Mouse (Mus musculus): ENCODE data around the gene Evi5l. TPM values are rescaled to one million over a fixed set of nuclear protein-coding genes. Genes with fewer than 3 reads are reported as not detected.

Gene Evi5l
- polyA plus RNA-seq (2014; fragmentation: Nextera tagmentation; extraction: Ambion mirVana): 20.2 and 20.8 TPM in 2 replicates

GRCm38 (mm10) chr8:4165852-4166751 lies at the start of gene Evi5l:
Gene Evi5l, plus strand, starts transcription at chr8:4166567.
- H3K9me3 ChIP-seq (ENCODE audit: control insufficient read depth, low read depth, low read length): no peaks in the 10 kb centered on the region

DNA sequence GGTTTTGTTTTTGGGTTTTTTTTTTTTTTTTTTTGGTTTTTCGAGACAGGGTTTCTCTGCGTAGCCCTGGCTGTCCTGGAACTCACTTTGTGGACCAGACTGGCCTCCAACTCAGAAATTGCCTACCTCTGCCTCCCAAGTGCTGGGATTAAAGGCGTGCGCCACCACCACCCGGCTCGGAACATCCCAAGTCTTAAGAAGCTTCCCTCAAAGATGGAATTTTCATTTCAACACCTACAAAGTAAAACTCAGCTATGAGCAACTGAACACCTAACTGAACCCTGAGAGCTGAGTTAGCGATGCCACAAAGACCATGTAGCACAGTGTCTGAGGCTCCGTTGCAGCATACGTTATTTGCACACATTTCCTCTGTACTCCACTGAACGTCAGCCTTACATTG lies 32.6 kb upstream of the Evi5l start, which contains the start of gene Cd209g:
TSS of gene Cd209g (plus strand) at position 301 of the 400 bp plus-strand sequence.
- H3K36me3 ChIP-seq (ENCODE audit: control insufficient read depth, insufficient read depth, low read length): no peaks in the 10 kb centered on the region
- H3K27me3 ChIP-seq (ENCODE audit: control insufficient read depth, insufficient read depth, low read length): no peaks in the 10 kb centered on the region
- H3K4me1 ChIP-seq (ENCODE audit: control insufficient read depth, insufficient read depth, low read length): no peaks in the 10 kb centered on the region
- no peak for ATAC-seq (ENCODE audit: insufficient number of reproducible peaks, insufficient read depth, low FRiP score, low read depth)
- no peak within 1 kb of the TSS for H3K9ac ChIP-seq (replicated peaks; ENCODE audit: low read depth, low read length)
- WGBS: 89% methylated on average over 10 of the region's 10 CpGs
- no peak within 1 kb of the TSS for H3K27ac ChIP-seq (ENCODE audit: low read length)
- H3K4me2 ChIP-seq (replicated peaks; ENCODE audit: low read depth, low read length): no peak within 1 kb of the TSS
- H3K4me3 ChIP-seq (ENCODE audit: low read depth, low read length): no peak within 1 kb of the TSS
- H3K9me3 ChIP-seq (ENCODE audit: control insufficient read depth, low read depth, low read length): no peaks in the 10 kb centered on the region

More at GRCm38 (mm10) chr8:4165852-4166751, at the start of gene Evi5l:
- H3K4me2 ChIP-seq (replicated peaks; ENCODE audit: low read depth, low read length): peak within 1 kb of the TSS; percentile 62
- H3K4me1 ChIP-seq (ENCODE audit: control insufficient read depth, insufficient read depth, low read length): 0 out of 2 replicates have a peak, but pooled peaks cover 4% of the 10 kb centered on the region
- ATAC-seq (ENCODE audit: insufficient number of reproducible peaks, insufficient read depth, low FRiP score, low read depth): peak; percentile 98
- peak within 1 kb of the TSS; percentile 80 for H3K4me3 ChIP-seq (ENCODE audit: low read depth, low read length)
- H3K36me3 ChIP-seq (ENCODE audit: control insufficient read depth, insufficient read depth, low read length): no peaks in the 10 kb centered on the region
- peak within 1 kb of the TSS; percentile 74 for H3K9ac ChIP-seq (replicated peaks; ENCODE audit: low read depth, low read length)
- under 1% methylated on average over 51 of the region's 51 CpGs for WGBS
- no peak within 1 kb of the TSS for H3K27ac ChIP-seq (ENCODE audit: low read length)
- no peaks in the 10 kb centered on the region for H3K27me3 ChIP-seq (ENCODE audit: control insufficient read depth, insufficient read depth, low read length)

DNA sequence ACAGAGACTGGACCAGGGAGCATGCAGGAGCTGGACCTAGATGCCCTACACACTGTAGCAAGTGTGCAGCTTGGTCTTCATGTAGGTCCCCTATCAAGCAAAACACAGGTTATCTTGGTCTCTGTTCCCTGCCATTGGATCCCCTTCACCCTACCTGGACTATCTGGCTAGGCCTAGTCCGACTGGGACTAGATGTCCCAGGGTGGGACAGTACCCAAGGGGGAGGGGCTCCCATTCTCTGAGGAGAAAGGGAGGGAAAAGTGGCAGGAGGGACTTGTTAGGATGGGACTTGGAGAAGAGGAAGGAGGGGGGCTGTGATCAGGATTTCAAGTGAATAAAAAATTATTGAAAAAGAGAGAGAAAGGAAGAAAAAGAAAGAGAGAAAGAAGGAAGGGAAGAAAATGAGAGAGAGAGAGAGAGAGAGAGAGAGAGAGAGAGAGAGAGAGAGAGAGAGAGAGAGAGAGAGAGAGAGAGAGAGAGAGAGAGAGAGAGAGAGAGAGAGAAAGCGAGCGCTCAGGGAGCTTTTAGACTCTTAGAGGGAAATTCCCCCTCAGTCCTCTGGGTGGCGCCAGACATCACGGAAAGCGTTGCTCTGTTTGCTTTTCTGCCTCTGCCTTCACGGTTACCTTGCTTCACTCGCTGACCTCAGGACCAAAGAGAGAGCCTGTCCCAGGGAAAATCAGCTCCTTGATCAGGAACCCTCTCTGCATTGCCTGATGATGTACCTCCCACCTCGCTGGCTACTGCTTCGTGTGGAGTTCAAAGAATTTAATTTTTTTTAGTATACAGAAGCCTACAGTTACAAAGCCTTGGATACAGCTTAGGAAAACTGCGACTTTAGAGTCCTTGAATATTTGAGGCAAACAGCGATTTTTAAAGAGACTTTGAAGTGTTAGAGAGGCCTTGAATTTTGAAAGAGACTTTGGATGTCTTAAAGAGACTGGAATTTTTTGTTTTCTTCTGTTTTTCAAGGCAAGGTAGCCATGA lies 26.4 kb upstream of the Evi5l start:
- Histone ChIP-seq H3K9me3 (ENCODE audit: control insufficient read depth, low read depth, low read length) (no peaks in the 10 kb centered on the region), H3K4me3 (ENCODE audit: low read depth, low read length) (no peak overlapping the region), H3K4me2 (replicated peaks; ENCODE audit: low read depth, low read length) (no peak overlapping the region), H3K27me3 (ENCODE audit: control insufficient read depth, insufficient read depth, low read length) (no peaks in the 10 kb centered on the region), H3K27ac (ENCODE audit: low read length) (no peak overlapping the region), H3K36me3 (ENCODE audit: control insufficient read depth, insufficient read depth, low read length) (no peaks in the 10 kb centered on the region), H3K4me1 (ENCODE audit: control insufficient read depth, insufficient read depth, low read length) (no peaks in the 10 kb centered on the region), H3K9ac (replicated peaks; ENCODE audit: low read depth, low read length) (no peak overlapping the region)
- peak; percentile 74; the same call in 1 of the 2 replicates for ATAC-seq (ENCODE audit: insufficient number of reproducible peaks, insufficient read depth, low FRiP score, low read depth)
- 12% methylated on average over 11 of the region's 12 CpGs for WGBS

- Histone ChIP-seq H3K9ac (replicated peaks; ENCODE audit: low read depth, low read length) (no peak overlapping the region), H3K9me3 (ENCODE audit: control insufficient read depth, low read depth, low read length) (no peaks in the 10 kb centered on the region), H3K27me3 (ENCODE audit: control insufficient read depth, insufficient read depth, low read length) (no peaks in the 10 kb centered on the region), H3K36me3 (ENCODE audit: control insufficient read depth, insufficient read depth, low read length) (no peaks in the 10 kb centered on the region), H3K4me3 (ENCODE audit: low read depth, low read length) (no peak overlapping the region), H3K4me2 (replicated peaks; ENCODE audit: low read depth, low read length) (no peak overlapping the region), H3K27ac (ENCODE audit: low read length) (no peak overlapping the region), H3K4me1 (ENCODE audit: control insufficient read depth, insufficient read depth, low read length) (no peaks in the 10 kb centered on the region)
- ATAC-seq (ENCODE audit: insufficient number of reproducible peaks, insufficient read depth, low FRiP score, low read depth): no peak
- 59% methylated on average over 3 of the region's 3 CpGs for WGBS
Measured at GRCm38 (mm10) chr8:4141721-4142120, 24.6 kb upstream of the Evi5l start.

GRCm38 (mm10) chr8:4147272-4147671 lies 19.1 kb upstream of the Evi5l start:
- no peak overlapping the region for H3K27ac ChIP-seq (ENCODE audit: low read length)
- H3K4me1 ChIP-seq (ENCODE audit: control insufficient read depth, insufficient read depth, low read length): no peaks in the 10 kb centered on the region
- H3K27me3 ChIP-seq (ENCODE audit: control insufficient read depth, insufficient read depth, low read length): no peaks in the 10 kb centered on the region
- no peak for ATAC-seq (ENCODE audit: insufficient number of reproducible peaks, insufficient read depth, low FRiP score, low read depth)
- H3K4me2 ChIP-seq (replicated peaks; ENCODE audit: low read depth, low read length): no peak overlapping the region
- no peaks in the 10 kb centered on the region; the same call in 1 of the 2 replicates for H3K9me3 ChIP-seq (ENCODE audit: control insufficient read depth, low read depth, low read length)
- H3K4me3 ChIP-seq (ENCODE audit: low read depth, low read length): no peak overlapping the region
- no peak overlapping the region for H3K9ac ChIP-seq (replicated peaks; ENCODE audit: low read depth, low read length)
- H3K36me3 ChIP-seq (ENCODE audit: control insufficient read depth, insufficient read depth, low read length): no peaks in the 10 kb centered on the region
- WGBS: 37% methylated on average over 1 of the region's 1 CpGs

- Histone ChIP-seq H3K9me3 (ENCODE audit: control insufficient read depth, low read depth, low read length) (no peaks in the 10 kb centered on the region; the same call in 1 of the 2 replicates), H3K36me3 (ENCODE audit: control insufficient read depth, insufficient read depth, low read length) (no peaks in the 10 kb centered on the region), H3K9ac (replicated peaks; ENCODE audit: low read depth, low read length) (no peak overlapping the region), H3K27me3 (ENCODE audit: control insufficient read depth, insufficient read depth, low read length) (no peaks in the 10 kb centered on the region), H3K4me3 (ENCODE audit: low read depth, low read length) (no peak overlapping the region), H3K4me2 (replicated peaks; ENCODE audit: low read depth, low read length) (no peak overlapping the region), H3K27ac (ENCODE audit: low read length) (no peak overlapping the region), H3K4me1 (ENCODE audit: control insufficient read depth, insufficient read depth, low read length) (no peaks in the 10 kb centered on the region)
- no peak for ATAC-seq (ENCODE audit: insufficient number of reproducible peaks, insufficient read depth, low FRiP score, low read depth)
Measured at GRCm38 (mm10) chr8:4154878-4155277, 11.5 kb upstream of the Evi5l start.

DNA sequence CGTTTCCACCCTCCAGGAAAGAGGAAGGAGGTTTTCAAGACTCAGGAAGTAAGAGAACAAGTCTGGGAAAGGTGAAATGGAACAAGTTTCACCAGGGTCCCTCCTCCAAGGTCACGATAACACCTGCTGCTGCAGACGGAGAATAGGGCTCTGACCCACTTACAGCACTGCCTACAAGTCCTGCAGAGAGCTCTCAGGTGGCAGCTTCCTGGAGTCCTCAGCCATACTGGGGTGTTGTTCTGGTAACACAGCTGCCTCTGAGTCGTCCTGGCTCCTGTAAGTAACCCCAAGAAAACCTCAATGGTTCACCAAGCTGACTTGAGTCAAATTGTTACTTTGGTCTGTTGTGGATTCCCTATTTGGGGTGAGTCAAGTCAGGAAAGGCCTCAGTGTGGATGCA lies 3.6 kb upstream of the Evi5l start:
- H3K9me3 ChIP-seq (ENCODE audit: control insufficient read depth, low read depth, low read length): no peaks in the 10 kb centered on the region
- no peak overlapping the region for H3K4me2 ChIP-seq (replicated peaks; ENCODE audit: low read depth, low read length)
- WGBS: 58% methylated on average over 4 of the region's 4 CpGs
- ATAC-seq (ENCODE audit: insufficient number of reproducible peaks, insufficient read depth, low FRiP score, low read depth): no peak
- H3K27me3 ChIP-seq (ENCODE audit: control insufficient read depth, insufficient read depth, low read length): no peaks in the 10 kb centered on the region
- H3K27ac ChIP-seq (ENCODE audit: low read length): no peak overlapping the region
- H3K4me3 ChIP-seq (ENCODE audit: low read depth, low read length): no peak overlapping the region
- no peaks in the 10 kb centered on the region for H3K36me3 ChIP-seq (ENCODE audit: control insufficient read depth, insufficient read depth, low read length)
- H3K4me1 ChIP-seq (ENCODE audit: control insufficient read depth, insufficient read depth, low read length): 0 out of 2 replicates have a peak, but pooled peaks cover 4% of the 10 kb centered on the region
- H3K9ac ChIP-seq (replicated peaks; ENCODE audit: low read depth, low read length): no peak overlapping the region
